In the genomic region with DNA sequence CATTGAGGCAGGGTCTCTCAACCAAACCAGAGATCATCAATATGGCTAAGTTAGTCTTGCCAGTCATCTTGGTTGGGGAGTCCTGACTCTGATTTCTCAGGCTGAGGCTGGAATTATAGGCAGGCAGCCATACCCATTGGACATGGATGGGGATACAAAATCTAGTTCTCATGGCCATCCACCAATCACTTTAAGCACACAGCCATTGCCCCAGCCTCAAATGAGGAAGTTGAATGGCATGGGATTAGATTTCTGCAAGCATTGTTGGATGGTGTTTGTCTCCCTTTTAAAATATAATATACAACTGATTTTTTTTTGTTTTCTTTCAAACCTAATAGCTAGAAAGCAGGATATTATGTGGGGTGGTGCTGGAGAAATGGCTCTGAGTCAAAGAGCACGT, we compare ENCODE assay signal across 21 mouse cellular contexts.
"Had no signal": no experiment of that assay in that cellular context is flagged by ENCODE, and none has a peak within 500 bp of the region (broad histone marks: within the 10 kb centered on the region; RNA-seq: fewer than 3 reads in every experiment).

No protein-coding gene starts in this region.

- H3K9ac ChIP-seq: limb, embryonic 13.5 days; liver, embryonic 13.5 days; midbrain, embryonic 12.5 days; midbrain, embryonic 15.5 days; neural tube, embryonic 12.5 days; neural tube, embryonic 15.5 days had no signal

- DNase-seq: kidney, postnatal 14 days; layer of hippocampus, adult 9-11 months; liver; liver, embryonic 13.5 days; lung, adult 2 months; lung, postnatal 14 days; lung, postnatal 4 days; right cerebral cortex, adult 18-20 months; right cerebral cortex, postnatal 14 days; right cerebral cortex, postnatal 4 days; thymus, adult 2 months; thymus, postnatal 14 days; thymus, postnatal 4 days had no signal

- H3K4me2 ChIP-seq: limb, embryonic 13.5 days; liver, embryonic 13.5 days; midbrain, embryonic 12.5 days; midbrain, embryonic 15.5 days; neural tube, embryonic 12.5 days; neural tube, embryonic 15.5 days had no signal

- H3K4me3 ChIP-seq: layer of hippocampus, adult 2 months; limb, embryonic 10.5 days; limb, embryonic 13.5 days; liver, embryonic 13.5 days; midbrain, embryonic 12.5 days; midbrain, embryonic 15.5 days; neural tube, embryonic 12.5 days; neural tube, embryonic 15.5 days had no signal

- ATAC-seq: midbrain, embryonic 15.5 days had no signal

- H3K9me3 ChIP-seq: limb, embryonic 10.5 days; limb, embryonic 13.5 days; liver, embryonic 13.5 days; midbrain, embryonic 12.5 days; midbrain, embryonic 15.5 days; neural tube, embryonic 12.5 days; neural tube, embryonic 15.5 days had no signal

- H3K36me3 ChIP-seq: limb, embryonic 10.5 days; limb, embryonic 13.5 days; liver, embryonic 13.5 days; midbrain, embryonic 12.5 days; midbrain, embryonic 15.5 days; neural tube, embryonic 12.5 days; neural tube, embryonic 15.5 days had no signal

- H3K4me1 ChIP-seq: liver, embryonic 13.5 days; midbrain, embryonic 12.5 days; midbrain, embryonic 15.5 days; neural tube, embryonic 12.5 days had no signal

- H3K27me3 ChIP-seq: limb, embryonic 13.5 days; liver, embryonic 13.5 days; midbrain, embryonic 15.5 days; neural tube, embryonic 12.5 days; neural tube, embryonic 15.5 days had no signal

- H3K27ac ChIP-seq: layer of hippocampus, adult 2 months; limb, embryonic 10.5 days; limb, embryonic 13.5 days; liver, embryonic 13.5 days; midbrain, embryonic 12.5 days; midbrain, embryonic 15.5 days; neural tube, embryonic 12.5 days; neural tube, embryonic 15.5 days; stomach, postnatal 0 days had no signal
